In genomic region chr4:108144880-108145279, GRCm38 (mm10) we compare ENCODE assay signal across 8 mouse cellular contexts. TPM values are rescaled to one million over a fixed set of nuclear protein-coding genes. Genes with fewer than 3 reads are reported as not detected.
DNase-seq lines count a peak whose midpoint lies in the region; ATAC-seq and TF ChIP-seq lines count a peak whose summit lies in the region.

Gene Scp2, minus strand, starts transcription at chr4:108144998.

- DNase-seq in layer of hippocampus, adult 8-10 months (ENCODE audit: low spot score in 2 of 2) = no peak
- DNase-seq in layer of hippocampus, adult 11-12 months (ENCODE audit: low spot score) = no peak
- DNase-seq in brain, embryonic 14.5 days (ENCODE audit: low read depth) = no peak
- no peak for DNase-seq in embryo, embryonic 9.5 days (ENCODE audit: extremely low spot score)
- no peak for DNase-seq in right cerebral cortex, postnatal 10 days (ENCODE audit: low spot score in 2 of 2)

- no peak for TF ChIP-seq CTCF in brain, embryonic 14.5 days (IDR thresholded peaks at IDR 0.05; ENCODE audit: borderline replicate concordance, extremely low read depth, insufficient read depth, insufficient read length)

- H3K36me3 ChIP-seq in kidney, embryonic 15.5 days = 0 out of 2 replicates have a peak, but pooled peaks cover 4% of the 10 kb centered on the region
- H3K36me3 ChIP-seq in megakaryocyte, embryonic 14.5 days (replicated peaks; ENCODE audit: low read length) = no peaks in the 10 kb centered on the region

- H3K4me3 ChIP-seq in kidney, embryonic 15.5 days (replicated peaks) = peak within 1 kb of the TSS; percentile 16
- no peak within 1 kb of the TSS for H3K4me3 ChIP-seq in megakaryocyte, embryonic 14.5 days (replicated peaks)

- peaks cover 6% of the 10 kb centered on the region; the same call in 1 of the 2 replicates for H3K9me3 ChIP-seq in kidney, embryonic 15.5 days (replicated peaks)
- H3K9me3 ChIP-seq in megakaryocyte, embryonic 14.5 days = peaks cover 12% of the 10 kb centered on the region

- H3K4me2 ChIP-seq in kidney, embryonic 15.5 days = peak within 1 kb of the TSS; percentile 26

- 71% methylated on average over 1 of the region's 1 CpGs for WGBS in kidney, embryonic 15.5 days

- peak within 1 kb of the TSS; percentile 14; the same call in 1 of the 2 replicates for H3K9ac ChIP-seq in kidney, embryonic 15.5 days

- H3K27ac ChIP-seq in kidney, embryonic 15.5 days = peak within 1 kb of the TSS; percentile 72

- ATAC-seq in granulocyte monocyte progenitor cell, adult 5-6 weeks (replicated peaks; ENCODE audit: poor library complexity, severe bottlenecking) = no peak
- peak; percentile 69; the same call in 1 of the 2 replicates for ATAC-seq in kidney, embryonic 15.5 days (replicated peaks; ENCODE audit: low FRiP score)

- TF ChIP-seq POLR2A in brain, embryonic 14.5 days (IDR thresholded peaks at IDR 0.05; ENCODE audit: borderline replicate concordance, extremely low read depth, insufficient read depth, insufficient read length, poor library complexity, severe bottlenecking) = no peak

- H3K4me1 ChIP-seq in kidney, embryonic 15.5 days = no peaks in the 10 kb centered on the region
- no peaks in the 10 kb centered on the region for H3K4me1 ChIP-seq in megakaryocyte, embryonic 14.5 days

- H3K27me3 ChIP-seq in kidney, embryonic 15.5 days = no peaks in the 10 kb centered on the region
- H3K27me3 ChIP-seq in megakaryocyte, embryonic 14.5 days (replicated peaks) = no peaks in the 10 kb centered on the region

RNA-seq across cellular contexts. Expression of gene Scp2, which starts in this region (rescaled TPM):
- total RNA-seq in layer of hippocampus, adult 8-10 months (2022) = 100 to 1,000 TPM in 3 of 4 experiments, 10 to 100 TPM in 1; 97.6 to 108 (median 103) TPM
- polyA plus RNA-seq in brain, embryonic 14.5 days (2012; rRNA removed) = 115 and 124 TPM in 2 replicates
- 228 and 252 TPM in 2 replicates for total RNA-seq in granulocyte monocyte progenitor cell, adult 5-6 weeks (2014; fragmentation: Nextera tagmentation)
- total RNA-seq in granulocyte monocyte progenitor cell, adult 5-6 weeks (2017) = 218 and 226 TPM in 2 replicates
- polyA plus RNA-seq in kidney, embryonic 15.5 days (2015; fragmentation: Nextera tagmentation; extraction: Ambion mirVana) = 228 and 229 TPM in 2 replicates
- polyA plus RNA-seq in megakaryocyte, embryonic 14.5 days (2012; ENCODE audit: insufficient read depth, low replicate concordance) = 13.2 and 34.1 TPM in 2 replicates
